Mouse (Mus musculus) cerebellum, adult 11 months (tissue): Measurements from ENCODE around the gene BC053393.
"Not testable (repeated sequence)": the region's sequence is repeated elsewhere in the genome, so short reads cannot be mapped to it uniquely, and the experiment has no call there.

ENCODE experiments used
- DNase-seq: peaks from one replicate; pipeline ENCODE4 v3.0.0; 2022

The BC053393 gene

GRCm38 (mm10) chr11:46571327-46571726 lies at the start of gene BC053393:
Gene BC053393 (plus strand): TSS chr11:46571536.
- no peak for DNase-seq

DNA sequence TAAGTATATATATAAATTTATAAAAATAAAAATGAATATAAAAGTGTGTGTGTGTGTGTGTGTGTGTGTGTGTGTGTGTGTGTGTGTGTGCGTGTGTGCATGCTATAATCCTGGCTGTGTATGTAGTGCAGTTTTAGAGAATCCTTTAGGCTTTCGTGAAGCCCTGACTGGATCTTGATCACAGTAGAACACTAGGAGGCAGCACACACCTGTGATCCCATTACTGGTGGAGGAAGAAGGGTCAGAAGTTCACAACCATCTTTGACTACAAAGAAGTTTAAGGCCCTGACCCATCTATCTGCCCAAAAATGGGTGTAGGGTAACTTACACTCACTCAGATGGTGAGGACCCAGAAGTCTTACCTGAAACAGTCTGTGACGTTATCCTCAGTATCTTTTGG lies 48.6 kb upstream of the BC053393 start:
- no peak for DNase-seq

GRCm38 (mm10) chr11:46523912-46524311 lies 47.4 kb upstream of the BC053393 start, which contains the start of gene Gm12169:
Gene Gm12169 (plus strand): TSS chr11:46524212.
- DNase-seq: no peak

DNA sequence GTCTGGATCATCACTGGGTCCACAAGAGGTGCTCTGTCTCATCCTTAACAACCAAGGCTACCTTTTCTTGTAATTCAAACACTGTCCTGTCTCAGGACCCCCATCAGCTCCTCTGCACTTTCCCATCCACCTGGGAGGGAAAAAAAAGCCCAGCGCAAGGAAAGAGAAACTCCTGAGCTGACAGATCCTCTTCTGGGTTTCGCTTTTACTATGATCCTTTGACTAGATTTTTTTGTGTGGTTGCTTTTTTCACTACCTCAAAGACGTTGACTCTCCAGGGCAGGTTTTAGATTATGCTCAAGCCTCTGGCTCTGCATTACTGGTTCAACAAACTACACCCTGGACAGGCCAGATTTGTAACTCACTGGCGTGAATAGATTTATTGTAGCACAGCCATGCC lies 41.2 kb upstream of the BC053393 start:
- DNase-seq: no peak

GRCm38 (mm10) chr11:46536978-46537377 lies 34.4 kb upstream of the BC053393 start:
- DNase-seq: no peak

DNA sequence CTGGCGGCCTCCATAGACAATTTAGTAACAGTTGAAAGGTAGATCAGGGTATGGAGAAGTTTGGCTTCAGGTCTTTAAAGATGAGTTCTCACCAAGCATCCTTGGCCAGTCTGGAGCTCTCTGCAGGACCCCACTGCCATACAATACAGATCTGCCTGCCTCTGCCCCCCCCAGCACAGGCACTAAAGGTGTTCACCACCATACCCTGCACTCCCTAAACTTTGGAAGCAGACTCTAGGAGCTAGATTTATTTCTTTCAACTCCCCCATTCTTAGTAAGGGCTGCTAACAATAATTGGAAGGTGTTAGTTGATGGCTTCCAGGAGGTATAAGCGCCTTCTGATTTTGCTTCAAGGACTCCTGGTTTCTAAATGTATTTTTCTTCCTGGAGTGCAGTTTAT lies 27.8 kb upstream of the BC053393 start:
- DNase-seq: no peak

DNA sequence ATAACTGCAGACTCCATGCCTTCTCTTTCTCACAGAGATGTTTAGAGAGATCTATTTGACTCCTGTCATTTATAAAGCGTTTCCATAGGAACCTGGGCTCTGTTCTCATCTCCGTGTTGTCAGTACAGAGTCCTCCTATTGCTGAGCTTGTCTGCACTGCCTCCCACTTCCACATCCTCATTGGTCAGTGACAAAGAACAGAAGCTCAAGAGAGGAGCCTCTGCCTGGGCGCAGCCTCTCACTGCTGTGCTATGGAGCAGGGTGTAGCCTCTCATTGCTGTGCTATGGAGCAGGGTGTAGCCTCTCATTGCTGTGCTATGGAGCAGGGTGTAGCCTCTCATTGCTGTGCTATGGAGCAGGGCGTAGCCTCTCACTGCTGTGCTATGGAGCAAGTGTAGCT lies 21.6 kb upstream of the BC053393 start:
- no peak for DNase-seq

DNA sequence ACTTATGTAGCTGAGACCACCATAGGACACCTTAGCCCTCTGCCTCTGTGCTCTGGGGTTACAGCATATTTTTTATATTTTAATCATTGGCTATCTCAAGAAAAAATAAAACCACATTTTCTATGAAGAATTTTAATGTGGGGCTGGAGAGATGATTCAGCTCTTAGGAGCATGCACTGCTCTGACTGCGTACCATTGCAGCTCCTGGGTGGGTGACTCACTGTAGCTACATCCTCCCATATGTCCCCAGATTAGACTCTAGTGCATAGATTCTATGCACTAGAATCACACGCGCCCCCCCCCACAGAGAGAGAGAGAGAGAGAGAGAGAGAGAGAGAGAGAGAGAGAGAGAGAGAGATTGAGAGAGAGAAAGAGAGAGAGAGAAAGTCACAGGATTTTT lies 18.6 kb upstream of the BC053393 start:
- DNase-seq: no peak

DNA sequence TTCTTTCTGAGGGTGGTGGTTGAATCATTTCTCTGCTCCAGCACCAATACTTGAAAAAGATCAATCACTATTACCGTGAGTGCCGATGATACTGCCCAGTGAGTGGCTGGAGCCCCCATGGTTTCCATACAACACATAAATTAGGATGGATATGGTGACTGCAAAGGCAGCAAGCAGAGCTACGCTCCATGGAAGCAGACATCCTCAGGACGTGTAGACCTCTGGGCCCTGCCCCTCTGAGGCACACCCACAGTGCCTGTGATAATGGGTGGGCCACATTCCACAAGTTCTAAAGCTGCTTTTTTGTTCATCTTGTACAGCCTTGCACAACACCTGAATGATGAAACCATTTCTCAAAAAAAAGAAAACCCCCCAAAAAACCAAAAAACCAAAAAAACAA lies 10.2 kb upstream of the BC053393 start:
- no peak for DNase-seq

GRCm38 (mm10) chr11:46564671-46565070 lies 6.7 kb upstream of the BC053393 start:
- DNase-seq: no peak

GRCm38 (mm10) chr11:46565967-46566366 lies 5.4 kb upstream of the BC053393 start:
- no peak for DNase-seq

DNA sequence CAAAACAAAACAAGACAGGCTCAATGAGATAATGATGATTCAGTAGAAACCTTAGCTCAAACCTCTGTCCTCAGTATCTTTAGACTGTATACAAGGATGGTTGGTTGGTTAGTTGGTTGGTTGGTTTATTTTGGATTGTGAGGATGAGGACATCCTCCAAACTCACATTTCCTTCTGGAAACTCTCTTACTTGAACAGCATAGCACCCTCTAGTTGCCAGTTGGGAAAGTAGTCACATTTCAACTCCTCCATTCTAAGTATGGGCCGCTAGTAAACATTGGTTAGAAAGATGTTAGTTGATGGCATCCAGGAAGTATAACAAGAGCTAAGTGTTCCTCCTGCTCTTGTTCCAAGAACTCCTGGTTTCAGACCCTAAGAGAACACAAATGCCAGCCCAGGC lies 2.2 kb upstream of the BC053393 start:
- DNase-seq: no peak

DNA sequence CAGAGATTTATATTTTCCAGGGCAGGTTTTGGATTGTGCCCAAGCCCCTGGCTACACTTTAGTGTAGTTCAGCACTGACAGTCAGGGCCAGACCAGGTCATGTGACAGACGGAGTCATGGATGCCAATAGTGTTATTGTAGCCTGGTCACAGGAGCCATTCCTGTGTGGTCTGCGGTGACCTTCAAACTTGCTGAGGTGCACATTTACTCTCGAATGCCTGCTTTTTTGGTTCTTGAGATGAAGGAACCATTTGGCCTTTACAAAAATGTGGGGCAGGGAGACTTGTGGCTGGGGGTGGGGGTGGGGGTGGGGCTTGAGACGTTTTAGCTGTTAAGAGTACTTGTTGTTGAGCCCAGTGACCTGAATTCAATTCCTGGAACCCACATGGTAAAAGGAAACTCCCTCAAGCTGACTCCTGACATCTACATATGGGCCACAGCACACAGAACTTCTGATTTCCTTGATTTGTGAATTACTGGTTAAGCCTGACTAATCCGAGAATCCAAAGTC lies 7.5 kb downstream of the BC053393 start:
- DNase-seq: no peak

GRCm38 (mm10) chr11:46580428-46580827 lies 9.1 kb downstream of the BC053393 start:
- DNase-seq: no peak

- DNase-seq: no peak
Observed at GRCm38 (mm10) chr11:46582741-46583140, 11.4 kb downstream of the BC053393 start.

DNA sequence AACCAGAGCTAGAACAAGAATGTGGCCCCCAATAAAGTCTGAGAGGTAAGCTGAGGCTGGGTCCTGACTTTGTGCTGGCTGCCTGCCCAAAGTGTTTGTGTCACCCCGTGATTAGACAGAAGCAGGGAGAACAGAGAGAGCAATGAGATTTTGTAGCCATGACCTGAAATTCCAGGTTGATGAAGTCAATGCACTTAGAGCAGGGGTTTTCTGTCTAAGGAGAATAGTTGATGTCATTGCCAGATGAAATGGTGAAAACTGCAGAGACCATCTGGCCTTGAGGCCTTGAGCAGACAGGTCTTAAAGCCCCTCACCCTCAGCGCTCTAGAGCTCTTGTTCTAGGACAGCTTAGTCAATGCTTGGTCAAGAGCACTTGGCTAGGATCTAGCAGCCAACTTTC lies 21.1 kb downstream of the BC053393 start:
- no peak for DNase-seq

GRCm38 (mm10) chr11:46619929-46620328 lies 48.6 kb downstream of the BC053393 start:
- DNase-seq: no peak

DNA sequence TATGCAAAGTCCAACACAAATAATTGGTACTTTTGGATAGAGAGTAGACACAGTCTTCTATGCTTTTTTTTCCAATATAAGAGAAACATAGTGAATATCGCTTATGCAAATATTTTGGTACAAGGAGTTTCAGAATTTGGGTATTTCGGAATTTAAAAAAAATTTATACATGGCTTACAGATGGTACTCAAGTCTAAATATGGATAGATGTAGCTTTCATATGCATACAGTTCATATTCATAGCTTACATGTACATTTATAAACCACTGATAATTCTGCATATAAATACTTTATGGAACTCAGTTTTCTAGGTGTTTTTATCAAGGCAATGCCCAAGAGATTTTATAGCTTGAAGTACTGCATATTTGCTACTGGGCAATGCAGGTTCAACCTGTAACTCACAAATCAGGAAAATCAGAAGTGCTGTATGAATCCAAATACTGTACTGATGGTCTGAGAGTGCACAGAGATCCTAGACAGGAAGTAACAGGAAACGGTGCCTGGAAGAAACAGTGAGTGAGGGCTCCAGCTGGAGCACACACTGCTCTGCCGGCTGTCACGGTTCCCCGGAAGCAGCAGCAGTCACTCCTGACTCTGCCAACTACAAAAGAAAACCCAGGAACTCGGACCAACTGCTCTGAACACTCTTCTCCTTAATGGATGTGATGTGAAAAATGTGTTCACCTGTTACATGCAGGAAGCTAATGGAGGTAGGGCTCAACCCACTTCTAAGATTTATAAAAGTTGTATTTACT lies 49.3 kb downstream of the BC053393 start:
- DNase-seq: no peak

- no peak for DNase-seq
Observed at GRCm38 (mm10) chr11:46629211-46629795, 58.0 kb downstream of the BC053393 start, which contains the start of gene Dppa1. Gene Dppa1 (minus strand): TSS chr11:46629261.

DNA sequence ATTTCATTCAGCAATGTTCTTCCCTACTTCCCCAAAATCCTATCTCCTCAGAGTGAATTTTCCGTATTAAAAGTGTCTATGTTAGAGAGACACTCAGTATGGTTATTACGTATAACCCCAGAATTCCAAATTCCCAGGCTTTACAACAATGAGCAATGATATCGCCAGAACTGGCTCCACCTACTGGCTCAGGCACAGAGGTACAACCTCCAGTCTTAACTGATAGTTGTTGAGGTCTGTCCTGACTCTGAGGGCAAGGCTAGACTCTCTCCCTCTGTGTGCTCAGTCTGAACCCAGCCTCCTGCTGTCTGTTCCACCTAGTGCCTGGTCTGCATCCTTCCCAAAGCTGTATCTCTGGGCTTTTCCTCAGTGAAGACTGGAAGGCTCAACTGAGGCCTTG lies 60.3 kb downstream of the BC053393 start:
- no peak for DNase-seq

- DNase-seq: not testable (repeated sequence)
Observed at GRCm38 (mm10) chr11:46635516-46635915, 64.2 kb downstream of the BC053393 start.

GRCm38 (mm10) chr11:46636568-46636967 lies 65.2 kb downstream of the BC053393 start:
- DNase-seq: no peak
